Mouse (Mus musculus): ENCODE measurements at regions not wholly inside any gene's neighbourhood (a gene's known extent, or its start where the extent isn't known, plus 50 kb on each side); places are given as distances from the start of the nearest gene placed in this dataset.
A peak's percentile ranks its signal among the peaks of the same experiment; 100 is the strongest.

- DNase-seq (ENCODE audit: low spot score) = no peak
Measured at GRCm38 (mm10) chr3:35232487-35232886, 521.4 kb upstream of the Atp11b start.

- no peak for DNase-seq (ENCODE audit: low spot score)
Measured at GRCm38 (mm10) chr3:35235066-35235465, 518.8 kb upstream of the Atp11b start.

DNA sequence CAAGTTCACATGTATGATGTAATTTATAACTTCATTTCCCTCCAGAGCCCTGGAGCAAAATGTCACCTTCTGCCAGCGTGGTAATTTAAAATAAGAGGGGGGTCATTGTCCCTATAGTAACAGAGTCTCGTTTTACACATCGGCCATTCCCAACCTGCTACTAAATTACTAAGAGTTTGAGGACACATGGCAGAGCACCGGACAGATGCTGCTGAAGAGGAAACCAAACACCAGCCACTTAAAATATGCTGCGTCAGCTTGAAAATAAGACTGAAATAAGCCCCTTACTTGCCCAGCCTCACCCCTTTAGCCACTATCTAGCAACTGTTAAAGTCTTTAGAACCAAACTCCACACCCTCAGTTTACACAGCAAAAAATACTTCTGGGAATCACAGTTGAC lies 518.1 kb upstream of the Atp11b start:
- no peak for DNase-seq (ENCODE audit: low spot score)

- no peak for DNase-seq (ENCODE audit: low spot score)
Measured at GRCm38 (mm10) chr3:35237342-35237741, 516.6 kb upstream of the Atp11b start.

- no peak for DNase-seq (ENCODE audit: low spot score)
Measured at GRCm38 (mm10) chr3:35242349-35242748, 511.6 kb upstream of the Atp11b start.

DNA sequence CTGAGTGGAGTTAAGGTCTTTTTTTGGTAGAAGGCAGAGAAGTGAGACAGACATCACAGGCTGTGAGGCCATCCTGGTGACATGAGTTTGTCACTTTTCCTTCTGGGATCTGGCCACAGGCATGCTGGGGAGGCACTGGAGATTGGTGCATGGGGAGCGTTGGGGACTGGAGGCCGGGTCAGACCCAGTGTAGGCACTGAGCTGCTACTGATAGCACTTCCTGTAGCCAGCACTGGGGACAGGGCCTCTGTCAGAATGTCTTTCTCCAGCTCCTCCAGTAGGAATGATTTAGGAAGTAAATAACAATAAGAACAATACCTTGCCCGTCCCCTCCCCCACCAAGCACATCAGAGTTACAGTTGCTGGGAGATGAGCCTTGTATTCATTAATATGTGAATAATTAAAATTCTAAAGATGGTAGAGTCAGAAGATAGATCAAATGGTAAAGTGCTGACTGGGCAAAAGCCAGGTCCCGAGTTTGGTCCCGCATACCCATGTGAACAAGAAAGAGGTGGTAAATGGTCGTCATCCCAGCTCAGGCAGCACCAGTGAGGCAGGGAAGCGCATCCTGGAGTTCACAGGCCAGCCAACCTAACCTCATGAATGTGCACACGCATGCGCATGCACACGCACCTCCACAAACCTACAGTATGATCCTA lies 510.9 kb upstream of the Atp11b start:
- no peak for DNase-seq (ENCODE audit: low spot score)

DNA sequence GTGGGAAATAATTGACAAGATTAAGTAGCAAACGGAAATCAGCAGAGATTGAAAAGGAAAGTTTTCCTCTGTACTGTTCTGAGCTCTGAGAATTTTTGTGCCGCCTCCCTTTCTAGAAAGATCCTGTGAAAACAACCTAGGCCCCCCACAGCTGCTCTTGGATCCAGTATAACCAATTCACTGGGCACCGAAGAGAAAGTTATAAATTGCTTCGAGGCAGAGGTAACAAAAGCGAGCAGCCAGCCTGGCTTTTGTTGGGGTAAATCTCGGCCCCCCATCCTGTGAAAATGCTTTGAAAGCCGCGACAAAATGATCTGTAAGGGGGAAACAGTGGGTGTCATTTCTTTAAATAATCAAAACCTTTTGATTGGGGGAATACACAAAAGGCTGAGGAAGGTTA lies 508.9 kb upstream of the Atp11b start:
- no peak for DNase-seq (ENCODE audit: low spot score)

GRCm38 (mm10) chr3:35245946-35246665 lies 507.8 kb upstream of the Atp11b start:
- DNase-seq (ENCODE audit: low spot score) = no peak

GRCm38 (mm10) chr3:35249160-35249559 lies 504.7 kb upstream of the Atp11b start:
- DNase-seq (ENCODE audit: low spot score) = no peak

DNA sequence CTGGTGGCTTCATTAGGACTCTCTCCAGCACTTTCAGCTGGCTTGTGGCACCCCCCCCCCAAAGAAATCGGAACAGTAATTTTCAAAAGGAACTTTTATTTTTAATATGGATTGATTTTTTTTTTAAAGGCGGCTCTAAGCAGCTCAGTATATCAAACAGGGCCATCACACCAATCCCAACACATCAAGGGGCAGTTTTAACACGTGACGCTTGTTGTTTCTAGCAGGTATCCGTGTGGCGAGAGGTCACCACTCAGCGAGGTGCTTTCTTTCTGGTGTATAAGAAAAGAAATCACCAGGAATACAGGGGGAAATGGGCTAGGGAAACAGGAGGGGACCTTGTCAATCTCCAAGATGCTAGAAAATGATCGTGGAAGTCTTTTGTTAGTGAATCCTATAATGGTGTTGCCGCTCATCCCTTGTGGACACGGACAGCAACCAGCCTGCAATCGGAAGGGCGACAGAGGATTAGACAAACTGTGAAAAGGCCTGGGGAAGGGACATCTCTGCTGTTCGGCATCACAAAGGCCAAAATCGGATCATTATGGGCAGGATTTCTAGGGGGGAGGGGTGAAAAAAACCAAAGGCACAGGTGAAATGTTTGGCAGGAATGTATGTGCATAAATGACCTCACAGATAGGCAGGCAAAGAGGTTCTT lies 503.7 kb upstream of the Atp11b start:
- DNase-seq (ENCODE audit: low spot score) = no peak

DNA sequence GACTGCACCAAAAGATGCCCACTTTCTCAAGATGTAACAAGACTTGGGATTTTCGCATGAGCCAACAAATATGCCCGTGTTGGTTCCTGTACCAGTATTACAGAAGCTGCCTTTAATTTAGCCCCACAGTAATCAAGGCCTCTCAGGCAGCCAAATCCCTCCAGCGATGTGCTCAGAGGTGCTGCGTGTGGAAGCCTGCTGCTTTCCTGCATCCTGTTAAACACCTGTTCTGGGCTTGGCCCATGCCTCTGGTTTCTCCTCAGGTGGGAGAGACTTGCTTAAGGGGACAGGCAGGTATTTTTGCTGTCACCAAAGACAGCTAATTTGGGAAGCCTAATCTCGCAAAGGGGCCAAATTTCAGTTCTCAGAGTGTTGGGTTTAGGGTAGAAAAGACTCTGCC lies 500.0 kb upstream of the Atp11b start:
- no peak for DNase-seq (ENCODE audit: low spot score)

GRCm38 (mm10) chr3:35260936-35261335 lies 493.0 kb upstream of the Atp11b start:
- DNase-seq (ENCODE audit: low spot score) = no peak

DNA sequence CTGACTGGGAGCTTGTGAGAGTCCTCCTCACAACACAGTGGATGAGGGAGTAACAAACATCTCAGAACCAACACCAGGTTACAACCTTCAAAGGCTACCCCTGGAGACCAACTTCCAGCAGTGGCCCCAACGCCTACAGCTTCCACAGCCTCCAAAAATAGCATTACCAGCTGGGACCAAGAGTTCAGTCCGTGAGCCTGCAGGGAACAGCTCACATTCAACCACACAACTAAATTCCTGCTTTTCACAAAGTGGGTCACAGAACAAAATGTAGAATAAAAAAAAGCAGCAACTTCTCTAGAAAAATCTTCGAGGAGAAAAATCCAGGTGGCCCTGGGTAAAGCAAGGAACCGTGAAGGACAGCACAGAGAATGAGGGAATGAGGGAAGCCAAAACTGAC lies 485.0 kb upstream of the Atp11b start:
- DNase-seq (ENCODE audit: low spot score) = no peak

DNA sequence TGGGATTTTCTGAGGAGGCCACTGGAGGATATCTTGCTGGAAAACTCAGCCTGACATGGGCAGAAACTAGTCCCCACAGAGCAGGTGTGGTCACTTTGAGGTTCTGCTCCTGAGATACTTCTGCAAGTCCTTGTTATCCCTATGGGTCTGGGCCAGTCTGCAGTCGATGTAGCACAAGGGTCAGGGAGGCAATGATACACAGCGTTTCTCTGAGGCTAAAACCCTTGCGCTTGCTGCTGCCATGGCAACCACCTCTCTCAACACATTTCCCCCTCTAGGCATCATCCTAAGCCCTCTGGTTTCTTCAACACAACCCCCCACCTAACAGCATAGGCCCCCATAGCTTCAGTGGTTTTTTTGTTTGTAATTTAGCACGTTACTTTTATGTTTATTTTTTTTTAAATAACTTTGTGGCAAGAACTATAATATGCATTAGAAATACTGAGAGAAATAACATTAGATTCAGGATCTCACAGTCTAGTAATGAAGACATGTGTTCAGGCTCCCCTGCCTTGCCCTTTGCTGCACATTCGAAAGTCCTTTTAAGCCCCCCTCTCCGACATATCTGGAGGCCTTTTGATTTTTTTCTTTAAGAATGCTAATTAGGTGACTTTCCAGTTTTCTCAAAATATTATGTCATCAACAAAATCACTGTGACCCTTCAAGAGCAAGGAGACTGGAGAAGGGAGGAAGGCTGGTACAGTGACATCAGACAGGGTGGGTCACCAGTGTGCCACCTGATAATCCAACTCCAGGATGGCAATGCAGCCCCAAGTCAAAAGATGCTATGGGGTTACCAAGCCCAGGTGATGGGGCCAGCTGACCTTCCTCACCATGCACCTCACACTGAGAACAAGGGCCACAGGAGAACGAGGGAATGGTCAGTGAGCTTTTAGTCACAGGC lies 483.7 kb upstream of the Atp11b start:
- DNase-seq (ENCODE audit: low spot score) = no peak

DNA sequence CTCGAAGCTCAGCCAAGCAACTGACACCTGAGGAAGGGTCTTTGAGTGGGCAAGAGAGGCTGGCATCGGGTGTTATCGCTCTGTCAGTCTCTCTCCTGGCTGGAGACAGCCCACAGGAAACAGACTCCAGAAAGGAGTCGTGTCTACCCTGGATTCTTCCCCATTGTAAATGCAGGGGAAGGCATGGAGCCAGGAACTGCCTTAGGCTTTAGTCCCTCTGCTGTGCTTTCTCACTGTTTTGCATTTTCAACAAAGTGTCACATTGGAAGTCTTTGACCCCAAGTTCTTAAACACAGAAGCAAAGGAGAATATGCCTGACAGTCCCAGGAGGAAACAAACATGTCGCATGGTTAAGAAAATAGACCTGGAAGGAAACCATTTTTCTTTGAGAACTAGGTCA lies 480.4 kb upstream of the Atp11b start:
- DNase-seq (ENCODE audit: low spot score) = no peak

- DNase-seq (ENCODE audit: low spot score) = no peak
Measured at GRCm38 (mm10) chr3:35280981-35281380, 472.9 kb upstream of the Atp11b start.

- no peak for DNase-seq (ENCODE audit: low spot score)
Measured at GRCm38 (mm10) chr3:35282106-35282505, 471.8 kb upstream of the Atp11b start.

DNA sequence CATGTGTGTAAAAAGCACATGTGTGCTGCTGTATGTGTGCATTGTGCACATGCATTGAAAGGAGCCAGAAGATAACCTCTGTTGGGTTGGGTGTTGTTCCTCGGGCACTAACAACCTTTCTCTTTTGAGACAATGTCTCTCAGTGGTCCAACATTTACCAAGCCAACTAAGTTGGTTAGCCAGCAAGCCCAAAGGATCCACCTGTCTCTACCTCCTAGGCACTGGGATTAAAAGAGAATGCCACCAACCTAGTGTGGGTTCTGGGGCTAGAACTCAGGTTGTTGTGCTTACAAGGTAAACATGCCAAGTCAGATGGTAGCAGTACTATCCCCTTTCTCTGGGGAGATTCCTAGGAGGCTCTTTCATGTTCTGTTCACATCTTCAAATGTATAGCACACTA lies 459.1 kb upstream of the Atp11b start:
- no peak for DNase-seq (ENCODE audit: low spot score)

DNA sequence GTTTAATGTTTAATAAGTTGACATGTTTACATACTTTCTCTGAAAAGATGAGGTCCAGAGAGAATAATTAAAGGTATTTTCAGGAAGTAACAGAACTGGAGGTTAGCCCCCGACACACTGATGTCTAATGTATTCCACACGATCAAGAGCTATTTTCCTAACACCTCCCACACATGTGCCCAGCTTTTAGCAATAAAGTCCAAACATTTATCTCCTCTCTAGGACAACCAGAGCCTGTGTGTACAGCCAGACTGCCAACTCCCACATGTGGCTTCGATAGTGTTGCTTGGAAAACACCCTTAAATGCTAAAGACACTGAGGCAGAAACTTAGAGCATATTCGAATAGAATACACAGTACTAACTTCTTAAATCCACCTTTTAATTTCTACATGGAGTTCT lies 458.2 kb upstream of the Atp11b start:
- no peak for DNase-seq (ENCODE audit: low spot score)

- DNase-seq (ENCODE audit: low spot score) = no peak
Measured at GRCm38 (mm10) chr3:35299036-35299435, 454.9 kb upstream of the Atp11b start.

DNA sequence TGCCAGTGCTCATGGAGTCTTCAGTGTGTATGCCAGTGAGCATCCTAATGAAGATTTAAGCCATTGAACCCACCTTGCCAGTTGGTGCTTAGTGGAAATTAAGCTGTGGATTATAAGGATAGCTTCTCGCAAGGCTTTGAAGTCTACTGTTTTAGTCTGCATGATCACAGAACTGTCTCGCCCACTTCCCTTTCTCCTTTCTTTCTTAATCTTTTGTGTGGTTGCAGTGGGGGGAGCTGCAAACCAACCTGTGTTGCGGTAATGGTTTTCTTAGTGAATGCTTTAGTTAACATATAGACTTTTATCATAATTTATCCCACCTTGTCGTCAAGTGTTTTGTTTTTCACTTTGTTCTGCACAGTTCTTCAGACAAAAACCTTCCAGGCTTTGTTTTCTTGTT lies 447.9 kb upstream of the Atp11b start:
- peak; percentile 65 for DNase-seq (ENCODE audit: low spot score)

- no peak for DNase-seq (ENCODE audit: low spot score)
Measured at GRCm38 (mm10) chr3:35314177-35314576, 439.7 kb upstream of the Atp11b start.

Data from thymus, postnatal 0 days (tissue).